Mouse (Mus musculus) kidney, postnatal 36 days (tissue): ENCODE measurements at regions not wholly inside any gene's neighbourhood (a gene's known extent, or its start where the extent isn't known, plus 50 kb on each side); places are given as distances from the start of the nearest gene placed in this dataset.

Experiments
- DNase-seq, 2 experiments: peaks; one replicate each; pipeline ENCODE4 v3.0.0; 2021 to 2022; ENCODE audit warnings: mixed read lengths in 2 of 2

DNA sequence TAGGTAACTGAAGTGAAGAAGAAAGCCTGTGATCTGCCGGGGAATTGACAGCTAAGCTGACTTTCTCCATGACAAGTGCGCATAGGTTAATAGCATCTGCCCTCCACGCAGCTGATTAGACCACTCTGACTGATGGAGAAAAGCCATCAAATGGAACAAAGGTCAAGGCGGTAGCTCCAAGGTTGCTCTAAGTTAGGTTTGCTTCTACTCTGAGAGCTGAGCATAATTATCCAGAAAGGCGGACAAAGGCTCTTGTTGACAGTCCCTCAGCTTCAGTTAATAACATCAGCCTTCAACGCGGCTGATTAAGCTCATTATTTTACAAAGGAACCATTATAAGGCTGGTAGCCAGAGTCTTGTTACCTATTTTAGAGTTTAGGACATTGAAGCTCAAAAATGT, 54.0 kb upstream of the Enpep start:
- DNase-seq = no peak

- no peak for DNase-seq
Observed at GRCm38 (mm10) chr3:129390506-129390905, 58.0 kb upstream of the Enpep start.

- peak in 1 of 2 experiments; percentile 12 for DNase-seq
Observed at GRCm38 (mm10) chr3:129391888-129392813, 59.6 kb upstream of the Enpep start.

DNA sequence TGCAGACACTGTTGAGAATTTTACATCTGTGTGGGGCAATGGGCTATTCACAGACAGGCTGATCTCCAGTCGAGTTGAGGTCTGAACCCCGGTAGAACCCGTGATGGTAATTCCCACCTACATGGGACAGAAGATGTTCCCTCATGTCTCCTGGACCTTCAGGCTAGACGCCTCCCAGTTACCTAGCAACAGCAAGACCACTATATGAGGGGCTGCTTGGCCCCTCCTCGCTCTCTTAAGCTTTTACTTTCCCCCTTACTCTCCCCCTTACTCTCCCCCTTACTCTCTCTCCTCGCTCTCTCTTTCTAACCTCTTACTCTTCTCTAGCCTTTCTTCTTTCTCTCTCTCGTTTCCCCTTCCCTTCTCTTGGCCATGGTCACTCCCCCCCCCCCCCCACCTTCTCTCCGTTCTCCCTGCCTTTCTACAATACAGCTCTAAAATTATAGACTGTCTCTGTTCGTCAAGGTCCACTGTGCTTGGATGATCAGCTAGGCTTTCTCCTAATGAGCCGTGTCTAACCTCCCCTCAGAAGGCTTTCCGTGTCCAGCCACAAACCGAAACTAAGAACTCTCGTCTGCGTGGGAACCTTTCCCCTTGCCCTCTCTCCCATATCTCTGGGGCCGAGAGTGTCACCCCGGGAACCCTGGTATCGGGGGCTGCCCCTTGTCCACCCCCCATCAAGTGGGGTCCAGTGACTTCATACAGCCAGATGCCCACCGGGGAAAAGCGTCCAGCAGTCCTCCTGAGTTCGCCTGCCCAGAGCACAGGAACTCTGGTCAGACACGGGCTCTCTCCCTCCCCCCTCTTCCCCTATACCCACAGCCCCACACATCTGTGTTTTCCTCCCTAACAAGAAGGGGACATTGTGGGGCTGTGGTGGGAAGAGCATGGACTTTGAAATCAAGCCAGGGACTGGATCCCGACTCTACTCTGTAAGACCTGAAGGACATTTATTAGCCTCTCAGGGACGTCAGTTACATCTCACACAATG, 60.6 kb upstream of the Enpep start:
- peak; percentile 32 for DNase-seq

- no peak for DNase-seq
Observed at GRCm38 (mm10) chr3:129397481-129397880, 65.0 kb upstream of the Enpep start.

DNA sequence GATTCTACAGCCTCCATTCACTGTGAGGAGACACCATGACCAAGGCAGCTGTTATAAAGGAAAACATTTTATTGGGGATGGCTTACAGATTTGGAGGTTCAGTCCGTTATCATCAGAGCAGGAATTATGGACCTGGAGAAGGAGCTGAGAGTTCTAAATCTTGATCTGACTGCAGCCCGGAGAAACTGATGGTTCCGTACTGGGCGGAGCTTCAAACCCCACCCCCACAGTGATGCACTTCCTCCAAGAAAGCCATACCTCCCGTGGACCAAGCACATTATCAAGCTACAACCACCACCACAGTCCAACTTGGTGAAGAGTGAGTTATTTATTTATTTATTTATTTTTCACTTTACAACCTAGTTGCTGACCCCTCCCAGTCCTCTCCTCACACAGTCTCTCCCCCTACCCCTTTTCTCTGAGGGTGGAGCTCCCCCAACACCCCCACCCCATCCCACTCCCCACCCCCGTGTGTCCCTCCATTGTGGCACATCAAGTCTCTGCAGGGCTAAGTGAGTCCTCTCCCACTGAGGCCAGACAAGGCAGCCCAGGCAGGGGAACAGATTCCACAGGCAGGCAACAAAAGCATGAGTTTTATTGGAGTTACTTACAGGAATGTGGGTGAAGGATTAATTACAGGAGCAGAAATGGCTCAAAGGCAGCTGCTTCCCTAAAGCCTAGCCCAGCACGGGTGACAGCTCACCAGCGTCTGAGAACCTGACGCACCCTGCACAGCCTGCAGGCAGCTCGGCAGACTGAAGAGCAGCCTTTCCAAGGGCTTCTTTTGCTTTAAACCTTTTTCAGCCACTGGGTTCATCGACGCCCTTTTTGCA, 67.8 kb upstream of the Enpep start:
- DNase-seq = no peak

- no peak for DNase-seq
Observed at GRCm38 (mm10) chr3:129411389-129412054, 79.0 kb upstream of the Enpep start.

GRCm38 (mm10) chr3:129412126-129412960, 79.8 kb upstream of the Enpep start:
- DNase-seq = no peak

GRCm38 (mm10) chr3:129412961-129413246, 80.4 kb upstream of the Enpep start:
- DNase-seq = no peak

GRCm38 (mm10) chr3:129415656-129416055, 83.1 kb upstream of the Enpep start:
- no peak for DNase-seq

DNA sequence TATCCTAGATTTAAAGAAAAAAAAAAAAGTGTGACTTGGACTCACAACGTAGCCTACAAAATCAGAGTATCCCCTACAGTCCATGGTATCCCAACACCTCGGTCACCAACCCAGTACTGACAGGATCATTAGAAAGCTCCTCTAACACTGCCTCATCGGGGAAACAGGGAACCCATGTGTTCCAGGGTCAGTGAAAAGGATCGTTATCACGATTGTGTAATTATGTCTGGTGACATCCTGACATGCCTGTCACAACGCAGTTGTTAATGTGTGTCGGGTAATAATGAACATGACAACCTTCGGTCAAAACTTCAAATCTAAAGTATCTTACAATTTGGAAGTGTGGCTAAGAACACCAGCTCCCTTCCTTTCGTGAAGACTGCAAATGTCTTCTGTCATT, 83.8 kb upstream of the Enpep start:
- DNase-seq = no peak

GRCm38 (mm10) chr3:129421620-129422239, 89.2 kb upstream of the Enpep start:
- DNase-seq = peak; percentile 19 to 77

DNA sequence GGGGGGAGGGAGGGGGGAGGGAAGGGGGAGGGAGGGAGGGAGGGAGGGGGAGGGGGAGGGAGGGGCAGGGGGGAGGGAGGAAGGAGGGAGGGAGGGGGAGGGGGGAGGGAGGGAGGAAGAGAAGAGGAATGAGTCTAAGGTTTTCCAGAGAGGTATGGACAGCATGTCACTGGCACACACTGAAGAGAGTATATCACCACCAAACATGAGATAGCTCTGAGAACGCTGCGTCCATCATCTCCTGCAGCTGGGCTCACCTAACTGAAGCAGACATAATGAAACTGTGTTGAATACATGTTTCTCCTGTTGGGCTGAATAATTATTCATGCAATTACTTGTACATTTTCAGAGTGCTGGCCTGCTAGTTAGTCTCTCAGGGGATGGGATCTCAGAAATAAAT, 96.2 kb upstream of the Enpep start:
- DNase-seq = no peak

DNA sequence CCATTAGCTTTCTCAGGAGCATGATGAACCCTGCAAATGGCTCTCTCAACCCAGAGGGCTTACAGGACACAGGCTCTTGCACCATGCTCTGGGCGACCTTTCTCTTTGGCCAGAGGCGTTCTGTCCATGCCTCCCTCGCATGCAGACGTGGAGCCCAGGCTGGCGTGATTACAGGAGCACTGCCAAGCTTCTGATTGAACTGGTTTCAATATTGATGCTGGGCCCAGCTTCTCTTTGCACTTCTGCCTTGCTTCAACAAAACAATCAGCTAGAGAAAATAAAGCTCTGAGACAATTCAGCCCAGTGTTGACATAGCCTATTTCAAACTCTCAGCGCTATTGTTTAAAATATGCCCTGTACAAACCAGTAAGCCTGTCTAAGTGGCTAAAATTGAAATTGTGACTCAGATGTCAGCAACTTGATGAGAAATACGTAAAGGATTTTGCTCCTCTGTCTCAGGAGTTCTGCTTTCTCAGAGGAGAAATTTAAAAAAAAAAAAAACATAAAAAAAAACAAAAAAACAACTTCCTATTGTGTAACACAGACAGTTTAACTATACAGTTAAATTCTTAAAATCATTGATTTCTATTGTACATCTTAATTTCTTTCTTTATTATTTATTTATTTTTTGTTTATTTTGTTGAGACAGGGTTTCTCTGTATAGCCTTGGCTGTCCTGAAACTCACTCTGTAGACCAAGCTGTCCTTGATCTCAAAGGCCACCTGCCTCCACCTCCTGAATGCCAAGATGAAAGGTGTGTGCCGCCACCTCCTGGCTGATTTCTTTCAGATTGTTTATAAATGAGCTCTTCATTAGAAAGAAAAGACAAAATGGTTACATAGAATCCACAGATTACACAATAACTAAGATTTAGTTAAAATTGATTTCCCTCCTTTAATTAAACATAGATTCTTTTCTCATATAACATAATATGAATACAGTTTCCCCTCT, 96.9 kb upstream of the Enpep start:
- peak; percentile 51 to 72 for DNase-seq

DNA sequence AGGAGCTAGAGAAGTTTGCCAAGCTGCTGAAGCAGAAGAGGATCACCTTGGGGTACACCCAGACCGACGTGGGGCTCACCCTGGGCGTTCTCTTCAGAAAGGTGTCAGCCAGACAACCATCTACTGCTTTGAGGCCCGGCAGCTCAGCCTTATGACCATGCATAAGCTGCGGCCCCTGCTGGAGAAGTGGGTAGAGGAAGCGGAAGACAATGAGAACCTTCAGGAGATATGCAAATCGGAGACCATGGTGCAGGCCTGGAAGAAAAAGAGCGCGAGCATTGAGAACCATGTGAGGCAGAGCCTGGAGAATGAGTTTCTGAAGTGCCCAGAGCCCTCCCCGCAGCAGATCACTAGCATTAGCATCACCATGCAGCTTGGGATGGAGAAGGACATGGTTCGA, 98.1 kb upstream of the Elovl6 start:
- no peak for DNase-seq

GRCm38 (mm10) chr3:129437687-129438086, 94.5 kb upstream of the Elovl6 start:
- DNase-seq = no peak

DNA sequence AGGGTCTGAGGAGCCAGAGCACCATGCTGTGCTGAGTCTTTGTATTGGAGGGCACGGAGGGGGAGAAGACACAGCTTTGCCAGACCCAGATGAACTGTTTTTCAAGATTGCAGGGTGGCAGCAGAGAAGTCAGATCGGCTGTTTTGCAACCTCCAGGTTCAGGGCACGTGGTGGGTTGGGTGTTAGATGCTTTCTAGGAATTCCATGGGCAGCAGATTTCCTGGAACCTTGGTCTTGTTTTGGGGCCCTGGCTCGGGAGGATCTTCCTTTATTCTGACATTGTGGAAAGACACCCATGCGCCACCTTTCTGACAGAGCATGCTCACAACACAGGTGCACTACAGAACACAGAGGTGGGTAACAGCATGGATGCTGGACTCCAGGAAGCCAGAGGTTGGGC, 89.4 kb upstream of the Elovl6 start:
- no peak for DNase-seq

DNA sequence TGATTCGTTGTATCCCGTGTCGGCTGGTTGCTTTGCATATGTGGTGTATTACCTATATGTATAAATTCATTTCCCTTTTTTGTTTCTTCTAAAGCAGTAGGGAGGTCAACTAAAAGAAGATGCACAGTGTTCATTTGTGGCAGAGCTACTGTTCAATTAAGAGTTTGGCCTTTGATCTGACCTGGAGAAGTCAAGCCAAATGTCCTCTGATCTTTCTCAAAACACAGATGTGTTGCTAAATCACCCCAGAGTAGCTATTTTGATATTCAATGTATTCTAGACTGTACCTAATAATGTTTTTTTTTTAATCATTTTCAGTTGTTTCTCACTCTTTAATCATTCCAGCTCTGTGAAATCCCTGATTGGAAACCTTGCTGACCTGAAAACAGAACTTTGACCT, 87.9 kb upstream of the Elovl6 start:
- no peak for DNase-seq

- DNase-seq = no peak
Observed at GRCm38 (mm10) chr3:129445961-129446360, 86.2 kb upstream of the Elovl6 start.

DNA sequence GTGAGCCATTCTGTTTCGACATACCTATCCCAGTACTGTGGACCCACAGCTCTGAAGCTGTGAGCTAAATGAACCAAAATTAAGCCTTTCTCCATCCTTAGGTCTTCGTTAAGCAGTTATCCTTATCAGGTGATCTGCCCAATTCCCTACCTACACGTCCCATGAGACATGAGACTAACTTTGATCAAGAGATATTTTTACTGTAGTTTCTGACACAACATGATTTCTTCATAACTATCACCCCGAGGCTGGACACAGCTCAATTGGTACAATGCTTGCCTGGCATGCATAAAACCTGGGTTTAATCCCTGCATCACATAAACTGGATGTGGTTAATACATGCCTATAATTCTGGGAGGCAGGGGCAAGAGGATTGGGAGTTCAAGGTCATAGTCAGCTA, 82.2 kb upstream of the Elovl6 start:
- DNase-seq = no peak
